Mouse (Mus musculus) frontal cortex, postnatal 25 days (tissue): Measurements from ENCODE around the gene Kcnk13.

Source experiments
- DNase-seq, 2 experiments: peaks; one replicate each; pipeline ENCODE4 v3.0.0; 2022; ENCODE audit warnings: low spot score in 2 of 2

Kcnk13 gene

DNA sequence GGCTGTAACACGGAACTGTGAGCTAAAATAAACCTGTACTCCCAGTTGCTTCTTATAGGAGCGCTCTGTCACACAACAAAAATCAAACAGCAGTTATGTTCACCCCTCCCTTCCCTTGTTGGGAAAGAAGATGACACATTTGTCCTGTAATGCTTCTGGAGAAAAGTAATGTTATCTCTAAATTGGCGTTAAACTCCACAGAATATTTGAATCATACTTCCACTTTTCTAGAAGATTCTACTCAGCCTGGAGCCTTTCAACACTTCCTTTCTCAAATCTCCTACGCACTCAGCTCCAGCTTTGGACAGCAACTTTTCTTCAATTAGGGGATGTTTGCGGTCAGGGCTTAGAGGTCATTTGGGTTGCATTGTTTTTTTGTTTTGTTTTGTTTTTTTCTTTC is 125.0 kb downstream of the Kcnk13 start:
- DNase-seq = no peak

DNA sequence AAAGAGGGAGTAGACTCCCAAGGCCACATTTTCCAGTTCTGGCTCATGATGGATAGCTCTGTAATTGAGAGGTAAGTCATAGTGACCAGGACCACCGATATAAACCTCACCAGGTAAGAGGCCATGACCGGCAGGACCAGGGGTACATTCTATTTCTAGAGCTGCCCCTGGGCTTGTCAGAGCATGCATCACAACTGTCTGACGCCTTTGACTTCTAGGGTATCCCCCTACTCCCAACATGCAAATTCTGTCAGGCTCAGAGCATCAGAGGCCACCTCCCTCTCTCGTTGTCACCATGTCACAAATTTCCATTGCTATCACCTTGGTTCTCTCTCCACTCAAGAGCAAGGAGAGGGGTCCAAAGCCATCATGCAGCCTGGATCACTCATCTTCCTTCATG is 126.5 kb downstream of the Kcnk13 start:
- DNase-seq = no peak

DNA sequence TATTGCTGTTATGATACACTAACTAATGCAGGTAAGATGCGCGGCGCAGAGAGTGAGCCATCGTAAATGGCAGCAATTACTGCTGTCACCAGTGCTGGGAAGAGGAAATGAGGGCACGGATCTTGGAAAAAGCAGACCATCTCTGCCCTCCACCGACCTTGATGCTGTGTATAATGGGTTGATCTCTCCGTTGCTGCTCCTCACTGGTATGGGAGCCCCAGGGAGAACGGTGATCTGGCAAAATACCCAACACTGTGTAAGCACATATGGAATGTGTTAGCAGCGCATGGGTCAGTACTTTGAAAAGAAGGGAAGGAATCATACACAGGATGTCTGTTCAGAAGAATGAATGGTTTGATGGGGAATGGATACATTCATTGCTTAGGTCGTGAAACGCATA is 128.7 kb downstream of the Kcnk13 start:
- DNase-seq = no peak

DNA sequence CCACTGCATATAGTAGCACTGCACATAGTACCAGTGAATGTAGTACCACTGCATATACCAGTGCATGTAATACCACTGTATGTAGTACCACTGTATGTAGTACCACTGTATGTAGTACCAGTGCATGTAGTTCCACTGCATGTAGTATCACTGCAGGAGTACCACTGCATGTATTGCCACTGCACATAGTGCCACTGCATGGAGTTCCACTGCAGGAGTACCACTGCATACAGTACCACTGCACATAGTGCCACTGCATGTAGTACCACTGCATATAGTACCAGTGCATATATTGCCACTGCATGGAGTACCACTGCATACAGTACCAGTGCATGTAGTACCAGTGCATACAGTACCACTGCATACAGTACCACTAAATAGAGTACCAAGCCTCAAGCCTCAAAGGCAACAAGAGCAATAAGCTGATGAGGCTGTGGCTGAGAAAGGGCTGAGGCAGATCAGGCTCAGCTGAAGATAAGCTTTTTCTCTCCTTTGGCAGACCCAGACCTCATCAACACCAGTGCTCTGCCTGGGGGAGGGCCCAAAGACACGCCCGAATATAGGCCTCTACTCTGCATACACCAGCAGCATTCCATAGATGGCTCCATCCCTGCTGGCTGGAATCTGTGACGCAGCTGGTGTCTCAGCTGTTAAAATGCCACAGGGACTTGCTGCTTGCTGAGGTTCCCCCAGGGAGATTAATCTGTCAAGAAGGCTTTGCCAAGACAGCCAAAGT is 135.8 kb downstream of the Kcnk13 start:
- no peak for DNase-seq

DNA sequence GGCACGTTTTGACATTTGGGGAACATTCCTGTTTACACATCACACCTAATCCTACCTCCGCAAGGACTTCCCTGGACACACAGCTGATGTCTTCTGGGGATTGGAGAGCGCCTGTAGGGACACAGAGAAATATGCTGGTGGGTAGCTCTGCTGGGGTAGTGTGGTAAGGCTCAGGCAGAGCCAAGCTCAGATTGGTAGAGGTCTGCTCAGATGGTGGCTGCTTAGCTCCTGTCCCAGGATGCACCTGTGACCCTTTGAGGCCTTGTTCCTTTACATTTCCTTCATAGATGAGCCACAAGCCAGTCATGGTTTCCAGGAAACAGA is 136.4 kb downstream of the Kcnk13 start:
- no peak for DNase-seq

DNA sequence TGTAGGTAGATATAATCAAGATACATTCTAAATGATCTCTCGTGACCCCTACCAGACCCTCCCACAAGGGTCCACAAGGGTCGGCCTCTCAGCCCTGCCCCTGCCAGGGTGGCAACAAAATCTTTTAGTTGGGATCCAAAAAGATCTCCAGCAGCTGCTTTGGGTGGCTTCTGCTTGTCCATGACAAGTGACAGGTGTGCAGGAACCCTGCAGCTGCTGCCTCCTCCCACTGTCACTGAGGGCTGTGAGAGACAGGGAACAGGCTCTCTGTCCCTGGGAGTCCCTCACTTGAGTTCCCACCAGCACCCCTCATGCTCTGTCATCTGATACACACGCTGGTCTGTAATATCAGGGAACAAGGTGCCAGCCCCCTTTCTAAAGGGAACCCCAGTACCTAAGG is 137.4 kb downstream of the Kcnk13 start:
- DNase-seq = no peak

DNA sequence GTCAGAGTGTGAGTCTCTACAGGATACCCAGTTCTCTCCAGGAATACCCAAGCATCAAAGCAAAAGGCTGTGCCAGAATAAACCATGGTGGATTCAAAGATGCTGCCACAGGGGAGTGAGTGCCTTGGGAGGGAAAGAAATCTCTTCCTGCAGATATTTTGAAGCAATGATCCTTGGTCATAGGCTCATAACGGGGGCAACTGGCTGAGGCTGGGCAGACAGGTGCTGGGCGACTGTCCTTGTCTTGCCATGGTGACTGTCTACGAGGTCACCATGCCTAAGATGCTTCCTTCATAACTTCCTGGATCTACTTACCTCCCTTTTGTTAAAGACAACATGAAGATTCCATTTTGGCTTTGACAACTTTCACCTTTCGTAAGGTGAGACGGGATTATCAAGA is 140.2 kb downstream of the Kcnk13 start:
- DNase-seq = no peak

DNA sequence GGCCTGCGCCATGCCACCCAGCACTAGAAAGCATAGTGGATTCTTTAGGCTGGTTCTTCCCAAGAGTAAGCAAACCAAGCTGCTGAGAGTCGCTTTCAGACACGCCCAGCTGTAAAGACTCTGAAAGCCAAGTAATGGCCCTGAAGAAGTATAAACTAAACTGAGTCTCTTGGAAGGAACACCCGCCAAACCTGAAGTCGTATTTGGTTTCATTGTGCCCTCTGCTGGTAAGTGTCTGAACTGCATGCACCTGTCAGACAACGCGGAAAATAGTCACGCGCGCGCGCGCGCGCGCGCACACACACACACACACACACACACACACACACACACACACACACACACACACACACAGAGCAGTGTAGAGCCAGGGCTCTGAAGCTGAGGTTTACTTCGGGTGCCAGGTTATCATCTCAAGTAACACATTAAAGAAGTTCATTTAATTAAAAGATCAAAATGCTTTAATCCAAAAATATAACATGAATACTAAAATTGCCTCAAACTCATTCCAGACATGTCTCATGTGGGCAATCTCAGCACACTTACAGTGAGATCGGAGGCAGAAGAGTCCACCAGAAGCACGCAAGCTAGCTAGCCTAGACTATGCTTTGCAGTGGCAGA is 142.1 kb downstream of the Kcnk13 start:
- peak; percentile 73 to 81 for DNase-seq

DNA sequence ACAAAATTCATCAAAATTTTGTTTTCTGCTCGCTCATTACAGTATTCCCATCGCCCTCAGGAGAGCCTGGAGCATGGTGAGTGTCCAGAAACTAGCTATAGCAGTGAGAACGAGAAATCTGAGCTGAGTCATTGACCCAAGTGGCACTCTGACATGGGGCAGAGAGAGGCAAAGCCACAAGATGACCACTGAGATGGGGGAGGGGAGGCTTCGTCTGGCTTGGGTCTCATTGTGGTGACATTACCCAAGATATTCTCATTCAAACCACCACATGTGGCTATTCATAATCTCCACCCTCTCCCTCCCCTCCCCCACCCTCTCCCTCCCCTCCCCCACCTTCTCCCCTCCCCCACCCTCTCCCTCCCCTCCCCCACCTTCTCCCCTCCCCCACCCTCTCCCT is 143.1 kb downstream of the Kcnk13 start:
- no peak for DNase-seq

DNA sequence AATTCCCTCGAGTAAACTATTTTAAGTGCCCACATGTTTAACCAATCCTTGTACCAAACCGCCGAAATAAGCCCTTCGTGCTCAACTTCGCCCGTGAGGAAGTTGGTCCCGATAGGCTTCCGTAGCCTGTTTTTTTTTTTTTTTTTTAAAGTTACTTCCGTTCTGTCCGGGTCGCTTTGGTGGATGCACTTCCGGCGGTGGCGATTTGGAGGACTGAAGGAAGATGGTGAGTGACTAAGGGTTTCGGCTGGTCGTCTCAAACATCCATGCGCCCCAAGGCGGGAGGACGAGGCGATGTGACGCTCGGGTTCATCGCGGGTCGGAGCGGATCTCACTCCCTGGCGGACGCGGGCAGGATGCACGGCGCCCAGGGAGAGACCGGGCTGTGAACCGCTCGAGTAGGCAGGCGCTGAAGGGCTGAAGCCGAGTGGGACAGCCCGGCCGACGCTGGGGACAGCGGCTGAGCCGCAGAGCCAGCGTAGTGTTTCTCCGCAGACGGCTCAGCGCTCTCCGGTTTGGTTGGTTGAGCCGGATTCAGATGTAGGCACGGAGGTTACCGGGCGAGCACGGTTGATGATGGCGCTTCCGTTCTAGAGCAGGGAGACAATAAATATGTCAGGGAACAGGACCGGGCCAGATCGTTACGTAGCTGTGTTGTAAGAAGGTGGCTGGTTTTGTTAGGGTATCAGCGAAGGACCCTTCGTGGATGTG is 145.8 kb downstream of the Kcnk13 start, which contains the start of gene Psmc1:
Gene Psmc1, plus strand, starts transcription at position 169 of the 711 bp plus-strand sequence.
- DNase-seq = peak; percentile 51 to 68
